Mouse (Mus musculus) spleen, adult 18-20 months (tissue): ENCODE data around the gene Acp1.

Source experiments
- DNase-seq, 2 experiments: peaks; one replicate each; pipeline ENCODE4 v3.0.0; 2022; ENCODE audit warnings: mixed read lengths in 2 of 2

The Acp1 gene

GRCm38 (mm10) chr12:30856172-30856571 lies 55.2 kb downstream of the Acp1 start:
- no peak for DNase-seq

GRCm38 (mm10) chr12:30855442-30856159 lies 55.8 kb downstream of the Acp1 start:
- DNase-seq, result no peak

GRCm38 (mm10) chr12:30851871-30852270 lies 59.5 kb downstream of the Acp1 start:
- no peak for DNase-seq

- DNase-seq, result no peak
Measured at GRCm38 (mm10) chr12:30850902-30851301, 60.5 kb downstream of the Acp1 start.

- DNase-seq, result no peak
Measured at GRCm38 (mm10) chr12:30848521-30848920, 62.9 kb downstream of the Acp1 start.
